Mouse (Mus musculus) thymus, postnatal 4 days (tissue): Measurements from ENCODE around the gene Olfr1393.

ENCODE experiments used
- DNase-seq: peaks from one replicate; pipeline ENCODE4 v3.0.0; 2021

The Olfr1393 gene

GRCm38 (mm10) chr11:49278222-49278621 lies at the start of gene Olfr1393:
TSS of gene Olfr1393 (plus strand) at chr11:49278304.
- no peak for DNase-seq

GRCm38 (mm10) chr11:49232781-49233180 lies 45.3 kb upstream of the Olfr1393 start:
- DNase-seq = no peak

- DNase-seq = no peak
Measured at GRCm38 (mm10) chr11:49235459-49236207, 42.5 kb upstream of the Olfr1393 start.

- DNase-seq = no peak
Measured at GRCm38 (mm10) chr11:49236891-49237290, 41.2 kb upstream of the Olfr1393 start.

GRCm38 (mm10) chr11:49237532-49237931 lies 40.6 kb upstream of the Olfr1393 start:
- DNase-seq = no peak

- no peak for DNase-seq
Measured at GRCm38 (mm10) chr11:49240310-49240709, 37.8 kb upstream of the Olfr1393 start.

GRCm38 (mm10) chr11:49240874-49241273 lies 37.2 kb upstream of the Olfr1393 start:
- DNase-seq = no peak

GRCm38 (mm10) chr11:49241471-49241870 lies 36.6 kb upstream of the Olfr1393 start:
- no peak for DNase-seq

- DNase-seq = no peak
Measured at GRCm38 (mm10) chr11:49242944-49243626, 35.0 kb upstream of the Olfr1393 start.

- peak; percentile 97 for DNase-seq
Measured at GRCm38 (mm10) chr11:49243727-49244594, 34.1 kb upstream of the Olfr1393 start, which contains the start of gene Mgat1. TSS of gene Mgat1 (plus strand) at chr11:49244191.

GRCm38 (mm10) chr11:49244595-49244930 lies 33.5 kb upstream of the Olfr1393 start:
- DNase-seq = no peak

GRCm38 (mm10) chr11:49245176-49245575 lies 32.9 kb upstream of the Olfr1393 start:
- DNase-seq = peak; percentile 58

GRCm38 (mm10) chr11:49245634-49246415 lies 32.3 kb upstream of the Olfr1393 start:
- DNase-seq = no peak

- no peak for DNase-seq
Measured at GRCm38 (mm10) chr11:49246523-49246922, 31.6 kb upstream of the Olfr1393 start.

- peak; percentile 54 for DNase-seq
Measured at GRCm38 (mm10) chr11:49247255-49247654, 30.8 kb upstream of the Olfr1393 start.

GRCm38 (mm10) chr11:49248226-49248973 lies 29.7 kb upstream of the Olfr1393 start:
- peak; percentile 45 for DNase-seq

GRCm38 (mm10) chr11:49248974-49249700 lies 29.0 kb upstream of the Olfr1393 start:
- DNase-seq = peak; percentile 28

- DNase-seq = peak; percentile 78
Measured at GRCm38 (mm10) chr11:49249811-49250421, 28.2 kb upstream of the Olfr1393 start.

GRCm38 (mm10) chr11:49250422-49251379 lies 27.4 kb upstream of the Olfr1393 start:
- peak; percentile 86 for DNase-seq
